Mouse (Mus musculus): Measurements from ENCODE around the gene Bsph1. TPM values are rescaled to one million over a fixed set of nuclear protein-coding genes. Genes with fewer than 3 reads are reported as not detected.
"Not testable (repeated sequence)": the region's sequence is repeated elsewhere in the genome, so short reads cannot be mapped to it uniquely, and the experiment has no call there.

Gene Bsph1
- polyA plus RNA-seq (2014; fragmentation: Nextera tagmentation; extraction: Ambion mirVana), result not detected in 2 replicates

- whole genome bisulfite sequencing, result 69% methylated on average over 1 of the region's 1 CpGs
- peaks cover 15% of the 10 kb centered on the region; the same call in 1 of the 2 replicates for H3K9me3 ChIP-seq (ENCODE audit: control insufficient read depth, low read length)
- DNase-seq (ENCODE audit: low spot score); H3K4me3 ChIP-seq (replicated peaks; ENCODE audit: low read length); H3K9ac ChIP-seq; H3K27me3 ChIP-seq (ENCODE audit: control insufficient read depth, insufficient read depth, low read length); H3K4me2 ChIP-seq (replicated peaks); H3K36me3 ChIP-seq (replicated peaks; ENCODE audit: control insufficient read depth, insufficient read depth); ATAC-seq (ENCODE audit: low FRiP score); H3K4me1 ChIP-seq (replicated peaks; ENCODE audit: control insufficient read depth, insufficient read depth, low read length); H3K27ac ChIP-seq: not testable (repeated sequence)
Observed at GRCm38 (mm10) chr7:13450541-13450940, at the start of gene Bsph1. Bsph1 (plus strand) TSS chr7:13450841.

- H3K27me3 ChIP-seq (ENCODE audit: control insufficient read depth, insufficient read depth, low read length), result no peaks in the 10 kb centered on the region
- H3K9ac ChIP-seq, result no peak overlapping the region
- H3K27ac ChIP-seq, result no peak overlapping the region
- no peak overlapping the region for H3K4me2 ChIP-seq (replicated peaks)
- H3K9me3 ChIP-seq (ENCODE audit: control insufficient read depth, low read length), result peaks cover 20% of the 10 kb centered on the region; the same call in 1 of the 2 replicates
- no peaks in the 10 kb centered on the region for H3K4me1 ChIP-seq (replicated peaks; ENCODE audit: control insufficient read depth, insufficient read depth, low read length)
- DNase-seq (ENCODE audit: low spot score), result no peak
- WGBS, result 74% methylated on average over 1 of the region's 1 CpGs
- no peak for ATAC-seq (ENCODE audit: low FRiP score)
- H3K4me3 ChIP-seq (replicated peaks; ENCODE audit: low read length), result no peak overlapping the region
- H3K36me3 ChIP-seq (replicated peaks; ENCODE audit: control insufficient read depth, insufficient read depth), result no peaks in the 10 kb centered on the region
Observed at GRCm38 (mm10) chr7:13511539-13511938, 60.9 kb downstream of the Bsph1 start.

Other genes with a start within 250 kb of the Bsph1 start
- gene Vmn1r89, start 237.8 kb upstream of the Bsph1 start, polyA plus RNA-seq (2014; fragmentation: Nextera tagmentation; extraction: Ambion mirVana), result not detected in 2 replicates
- gene Lig1, start 173.6 kb upstream of the Bsph1 start, polyA plus RNA-seq (2014; fragmentation: Nextera tagmentation; extraction: Ambion mirVana), result 32.7 and 37.7 TPM in 2 replicates
- gene Zswim9, start 172.1 kb upstream of the Bsph1 start, polyA plus RNA-seq (2014; fragmentation: Nextera tagmentation; extraction: Ambion mirVana), result 4.6 and 6.2 TPM in 2 replicates
- 0.50 and 0.68 TPM in 2 replicates for gene Pla2g4c, start 126.2 kb upstream of the Bsph1 start, polyA plus RNA-seq (2014; fragmentation: Nextera tagmentation; extraction: Ambion mirVana)
- not detected in 2 replicates for gene Cabp5, start 52.7 kb upstream of the Bsph1 start, polyA plus RNA-seq (2014; fragmentation: Nextera tagmentation; extraction: Ambion mirVana)
- gene Bsph2, start 120.2 kb downstream of the Bsph1 start, polyA plus RNA-seq (2014; fragmentation: Nextera tagmentation; extraction: Ambion mirVana), result not detected in 2 replicates
- not detected in 2 replicates for gene Sult2a5, start 173.1 kb downstream of the Bsph1 start, polyA plus RNA-seq (2014; fragmentation: Nextera tagmentation; extraction: Ambion mirVana)

Measured in hindbrain, embryonic 14.5 days (tissue).